Mouse (Mus musculus) ES-E14 (cell line): Measurements from ENCODE around the gene H1fx. TPM values are rescaled to one million over a fixed set of nuclear protein-coding genes. Genes with fewer than 3 reads are reported as not detected.
A peak's percentile ranks its signal among the peaks of the same experiment; 100 is the strongest.

Experiments
- DNase-seq: peaks from one replicate; pipeline ENCODE4 v3.0.0-alpha.2; 2013; ENCODE audit warnings: low read depth, low spot score
- H3K27ac ChIP-seq: 2 replicates; pipeline ENCODE4 v1.5.1; 2012; ENCODE audit warnings: low read depth, mild to moderate bottlenecking, low read length, moderate library complexity, mixed read lengths; ENCODE audit not compliant: poor library complexity, insufficient read depth, severe bottlenecking
- H3K36me3 ChIP-seq: 2 replicates; pipeline ENCODE4 v1.6.1; 2012; ENCODE audit warnings: mild to moderate bottlenecking, low read length, moderate library complexity, mixed read lengths; ENCODE audit not compliant: control insufficient read depth, poor library complexity, insufficient read depth, severe bottlenecking
- H3K4me1 ChIP-seq, 2 experiments: fragments of 150-350 bp in 1 of 2; sonication (generic) in 1 of 2; 2 replicates each; pipeline ENCODE4 v1.6.1; 2012; ENCODE audit warnings: low read length in 2 of 2, mild to moderate bottlenecking in 1 of 2, mixed read lengths in 1 of 2; ENCODE audit not compliant: control insufficient read depth in 2 of 2, insufficient read depth in 2 of 2, poor library complexity in 1 of 2
- H3K4me3 ChIP-seq, 2 experiments: fragments of 150-350 bp in 1 of 2; sonication (generic) in 1 of 2; 2 replicates each; pipeline ENCODE4 v1.5.1; 2012; ENCODE audit warnings: low read length in 2 of 2, low read depth in 1 of 2, mild to moderate bottlenecking in 1 of 2, mixed read lengths in 1 of 2; ENCODE audit not compliant: insufficient read depth in 1 of 2, poor library complexity in 1 of 2, severe bottlenecking in 1 of 2
- H3K9ac ChIP-seq: 2 replicates; pipeline ENCODE4 v1.6.1; 2012; ENCODE audit warnings: low read depth, mild to moderate bottlenecking, low read length, mixed read lengths; ENCODE audit not compliant: poor library complexity, insufficient read depth, severe bottlenecking
- H3K9me3 ChIP-seq: fragments of 150-350 bp; sonication (generic); 2 replicates; pipeline ENCODE4 v1.6.1; 2012; ENCODE audit warnings: low read depth, mild to moderate bottlenecking, low read length; ENCODE audit not compliant: control insufficient read depth, insufficient read depth
- CHD2 ChIP-seq: IDR thresholded peaks from 2 replicates; pipeline ENCODE4 v1.6.1; 2014; ENCODE audit warnings: mild to moderate bottlenecking, low read depth, low read length, inconsistent platforms
- HCFC1 ChIP-seq: IDR thresholded peaks from 2 replicates; pipeline ENCODE4 v1.6.1; 2012; ENCODE audit warnings: low read length, inconsistent platforms, borderline replicate concordance; ENCODE audit not compliant: insufficient read depth
- MAFK ChIP-seq: IDR thresholded peaks from 2 replicates; pipeline ENCODE4 v1.6.1; 2014; ENCODE audit warnings: mild to moderate bottlenecking, low read depth, low read length, inconsistent platforms; ENCODE audit not compliant: insufficient read depth
- ZC3H11A ChIP-seq: IDR thresholded peaks from 2 replicates; pipeline ENCODE4 v1.6.1; 2012; ENCODE audit warnings: low read depth, mild to moderate bottlenecking, inconsistent platforms, low read length, borderline replicate concordance
- ZNF384 ChIP-seq: IDR thresholded peaks from 2 replicates; pipeline ENCODE4 v1.6.1; 2012; ENCODE audit warnings: low read depth, low read length, inconsistent platforms
- in situ Hi-C, 2 experiments: fragments of 600-800 bp; cut with MboI; formaldehyde crosslinking; loops; one replicate each; pipeline ENCODE4 v1.15.1; 2025; ENCODE audit warnings: low sequenced_read_pairs in 2 of 2, inconsistent platforms in 1 of 2; ENCODE audit not compliant: unreplicated experiment in 2 of 2
- total RNA-seq: library from RNA; depleted of rRNA; stranded (reverse); fragments of 300-350 nt; gene quantifications from 2 replicates; pipeline ENCODE4 v1.2.3, GENCODE M21; 2012; rRNA removed

The H1fx gene
- total RNA-seq, 1 experiment = 14.0 TPM

- no peaks in the 10 kb centered on the region for H3K9me3 ChIP-seq
- TF ChIP-seq ZC3H11A (no peak), HCFC1 (no peak), ZNF384 (no peak), CHD2 (no peak), MAFK (no peak)
- DNase-seq = peak; percentile 71
- peaks cover 31% of the 10 kb centered on the region for H3K36me3 ChIP-seq
- H3K4me3 ChIP-seq = peak overlapping the region in 1 of 2 experiments; percentile 35; a peak in 1 of 4 replicates
- in situ Hi-C loops = no loop called here
- H3K27ac ChIP-seq = no peak overlapping the region
- peaks cover 0 to 3% of the 10 kb centered on the region in 2 experiments; a peak in 1 of 4 replicates for H3K4me1 ChIP-seq
- H3K9ac ChIP-seq = no peak overlapping the region
These were observed 44.2 kb downstream of the H1fx start for GRCm38 (mm10) chr6:87937178-87937788.

GRCm38 (mm10) chr6:87935037-87935436, 46.4 kb downstream of the H1fx start:
- no peak overlapping the region for H3K4me3 ChIP-seq
- DNase-seq = no peak
- peaks cover 0 to 3% of the 10 kb centered on the region in 2 experiments; a peak in 1 of 4 replicates for H3K4me1 ChIP-seq
- no peak overlapping the region for H3K9ac ChIP-seq
- no peaks in the 10 kb centered on the region for H3K9me3 ChIP-seq
- peaks cover 31% of the 10 kb centered on the region for H3K36me3 ChIP-seq
- in situ Hi-C loops = no loop called here
- H3K27ac ChIP-seq = no peak overlapping the region
- TF ChIP-seq ZNF384 (no peak), MAFK (no peak), CHD2 (no peak), ZC3H11A (no peak), HCFC1 (no peak)

Other genes starting within 250 kb of the H1fx start
- not detected in 2 replicates for gene Gp9, start 203.6 kb downstream of the H1fx start, total RNA-seq
- 1.6 and 2.0 TPM in 2 replicates for gene Rab43, start 169.5 kb downstream of the H1fx start, total RNA-seq
- gene Gm45140, start 145.8 kb downstream of the H1fx start, total RNA-seq = 2.6 and 5.7 TPM in 2 replicates
- 34.6 and 48.8 TPM in 2 replicates for gene Isy1, start 142.8 kb downstream of the H1fx start, total RNA-seq
- 400 and 562 TPM in 2 replicates for gene Cnbp, start 130.5 kb downstream of the H1fx start, total RNA-seq
- 103 and 107 TPM in 2 replicates for gene Copg1, start 93.8 kb downstream of the H1fx start, total RNA-seq
- gene Hmces, start 67.7 kb downstream of the H1fx start, total RNA-seq = 61.2 and 125 TPM in 2 replicates
- gene Rab7, start 63.6 kb upstream of the H1fx start, total RNA-seq = 31.2 and 56.2 TPM in 2 replicates
- 376 and 602 TPM in 2 replicates for gene Rpn1, start 102.8 kb upstream of the H1fx start, total RNA-seq
- gene Gata2, start 212.3 kb upstream of the H1fx start, total RNA-seq = 1.3 and 5.4 TPM in 2 replicates
- not detected in 2 replicates for gene Dnajb8, start 240.6 kb upstream of the H1fx start, total RNA-seq